Mouse (Mus musculus) C2C12 (cell line): ENCODE results near the gene Spn.

Source experiments
- CTCF ChIP-seq: IDR thresholded peaks from one replicate; pipeline ENCODE4 v1.5.1; 2011; ENCODE audit not compliant: control insufficient read depth, insufficient read depth, insufficient read length
- MYOD1 ChIP-seq: IDR thresholded peaks from one replicate; pipeline ENCODE4 v1.6.1; 2011; ENCODE audit warnings: low read depth; ENCODE audit not compliant: control insufficient read depth, insufficient read length
- USF1 ChIP-seq: IDR thresholded peaks from one replicate; pipeline ENCODE4 v1.6.1; 2011; ENCODE audit warnings: low read depth, mild to moderate bottlenecking, control low read depth, moderate library complexity

GRCm38 (mm10) chr7:127133125-127133524 lies 4.5 kb downstream of the Spn start:
- TF ChIP-seq USF1 (no peak), CTCF (no peak), MYOD1 (no peak)
